Mouse (Mus musculus) adipocyte (in vitro differentiated cells): ENCODE measurements around the gene Rgs16.
"Not testable (repeated sequence)": the region's sequence is repeated elsewhere in the genome, so short reads cannot be mapped to it uniquely, and the experiment has no call there.

Experiments used
- DNase-seq: peaks from one replicate; pipeline ENCODE4 v3.0.0-alpha.2; 2016; ENCODE audit warnings: low spot score

Gene Rgs16

DNA sequence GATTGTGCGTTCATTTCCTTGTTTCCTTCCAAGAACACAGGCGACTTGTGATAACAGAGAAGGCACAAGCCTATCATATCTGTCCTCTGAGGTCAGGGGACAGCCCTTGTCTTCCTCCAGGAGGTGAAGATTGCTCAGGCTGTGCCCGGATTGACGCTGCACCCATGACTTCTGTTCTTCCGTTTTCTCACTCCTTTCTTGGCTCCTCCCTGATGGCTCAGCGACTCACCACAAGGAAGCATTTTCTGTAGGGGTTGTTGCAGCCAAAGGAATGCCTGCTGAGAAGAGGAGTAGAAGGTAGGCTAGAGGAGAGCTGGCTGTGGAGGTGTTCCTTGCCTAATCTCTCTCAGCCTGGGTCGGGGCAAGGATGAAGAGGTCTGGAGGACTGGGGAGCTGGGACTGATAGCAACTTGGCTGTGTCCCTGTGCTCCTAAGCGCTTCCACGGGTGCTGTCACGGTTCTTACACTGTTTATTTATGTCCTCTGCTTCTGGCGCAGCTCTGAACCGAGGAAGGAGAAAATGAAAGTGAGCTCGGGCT lies 11.7 kb downstream of the Rgs16 start:
- DNase-seq, result peak; percentile 34

- DNase-seq, result no peak
Measured at GRCm38 (mm10) chr1:153752521-153752920, 12.4 kb downstream of the Rgs16 start.

DNA sequence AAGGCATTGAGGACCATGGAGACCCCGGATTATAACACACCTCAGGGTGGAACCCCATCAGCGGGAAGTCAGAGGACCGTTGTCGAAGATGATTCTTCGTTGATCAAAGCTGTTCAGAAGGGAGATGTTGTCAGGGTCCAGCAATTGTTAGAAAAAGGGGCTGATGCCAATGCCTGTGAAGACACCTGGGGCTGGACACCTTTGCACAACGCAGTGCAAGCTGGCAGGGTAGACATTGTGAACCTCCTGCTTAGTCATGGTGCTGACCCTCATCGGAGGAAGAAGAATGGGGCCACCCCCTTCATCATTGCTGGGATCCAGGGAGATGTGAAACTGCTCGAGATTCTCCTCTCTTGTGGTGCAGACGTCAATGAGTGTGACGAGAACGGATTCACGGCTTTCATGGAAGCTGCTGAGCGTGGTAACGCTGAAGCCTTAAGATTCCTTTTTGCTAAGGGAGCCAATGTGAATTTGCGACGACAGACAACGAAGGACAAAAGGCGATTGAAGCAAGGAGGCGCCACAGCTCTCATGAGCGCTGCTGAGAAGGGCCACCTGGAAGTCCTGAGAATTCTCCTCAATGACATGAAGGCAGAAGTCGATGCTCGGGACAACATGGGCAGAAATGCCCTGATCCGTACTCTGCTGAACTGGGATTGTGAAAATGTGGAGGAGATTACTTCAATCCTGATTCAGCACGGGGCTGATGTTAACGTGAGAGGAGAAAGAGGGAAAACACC lies 13.7 kb downstream of the Rgs16 start:
- DNase-seq, result no peak

DNA sequence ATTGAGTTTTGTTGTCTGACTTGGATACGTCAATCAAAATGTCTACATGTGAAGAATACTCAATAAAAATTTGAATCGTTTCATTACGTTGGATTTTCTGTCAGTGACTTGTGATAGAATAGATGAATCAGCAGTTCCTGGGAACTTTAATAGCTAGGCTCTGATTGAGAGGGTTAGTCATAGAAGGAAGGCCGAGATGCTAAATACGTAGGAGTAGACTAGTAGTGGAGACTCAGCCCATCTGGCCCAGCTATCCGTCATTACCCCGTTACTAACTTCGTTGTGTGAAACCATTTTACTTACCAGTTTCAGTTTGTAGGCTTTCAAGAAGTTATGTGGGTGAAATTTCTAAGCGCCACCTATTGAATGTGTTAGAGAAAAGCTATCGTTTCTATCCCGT lies 24.0 kb downstream of the Rgs16 start:
- DNase-seq, result no peak

DNA sequence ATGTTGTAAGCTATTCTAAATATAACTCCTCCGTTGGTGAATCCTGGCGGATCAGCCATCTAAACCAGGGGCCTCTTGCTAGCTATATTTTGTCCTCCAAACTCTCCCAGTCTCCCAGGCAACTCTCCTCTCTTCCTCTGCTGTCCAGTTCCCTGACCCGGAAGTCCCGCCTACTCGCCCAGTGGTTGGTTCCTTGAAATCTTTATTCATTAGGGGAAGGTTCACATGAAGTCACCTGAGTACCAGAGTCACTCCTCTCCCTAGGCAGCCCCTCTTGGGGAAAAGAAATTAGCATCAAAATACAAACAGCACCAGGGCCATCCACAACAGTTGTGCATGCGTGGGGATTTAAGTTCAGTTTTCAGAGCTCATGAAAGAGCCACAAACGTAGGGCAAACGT lies 26.1 kb downstream of the Rgs16 start:
- no peak for DNase-seq

- no peak for DNase-seq
Measured at GRCm38 (mm10) chr1:153767281-153767680, 27.1 kb downstream of the Rgs16 start.

DNA sequence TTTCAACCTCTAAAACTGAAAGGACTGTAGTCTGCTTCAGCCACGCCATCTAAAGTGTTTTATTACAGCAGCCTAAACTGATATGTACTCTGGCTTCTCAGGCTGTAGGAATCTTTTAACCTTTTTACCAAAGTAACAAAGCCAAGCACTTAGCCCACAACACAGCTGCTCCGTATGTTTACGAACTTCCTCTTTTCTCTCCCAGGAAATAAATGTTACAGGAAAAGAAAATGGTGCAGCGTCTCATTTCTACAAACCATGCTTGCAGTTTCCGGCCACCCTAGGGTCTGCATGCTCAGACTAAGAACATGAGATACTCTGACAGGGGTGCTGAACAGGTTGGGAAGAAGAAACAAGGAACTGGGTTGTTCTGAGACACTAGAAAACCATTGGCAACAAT lies 28.3 kb downstream of the Rgs16 start:
- no peak for DNase-seq

- not testable (repeated sequence) for DNase-seq
Measured at GRCm38 (mm10) chr1:153769571-153769970, 29.4 kb downstream of the Rgs16 start.

DNA sequence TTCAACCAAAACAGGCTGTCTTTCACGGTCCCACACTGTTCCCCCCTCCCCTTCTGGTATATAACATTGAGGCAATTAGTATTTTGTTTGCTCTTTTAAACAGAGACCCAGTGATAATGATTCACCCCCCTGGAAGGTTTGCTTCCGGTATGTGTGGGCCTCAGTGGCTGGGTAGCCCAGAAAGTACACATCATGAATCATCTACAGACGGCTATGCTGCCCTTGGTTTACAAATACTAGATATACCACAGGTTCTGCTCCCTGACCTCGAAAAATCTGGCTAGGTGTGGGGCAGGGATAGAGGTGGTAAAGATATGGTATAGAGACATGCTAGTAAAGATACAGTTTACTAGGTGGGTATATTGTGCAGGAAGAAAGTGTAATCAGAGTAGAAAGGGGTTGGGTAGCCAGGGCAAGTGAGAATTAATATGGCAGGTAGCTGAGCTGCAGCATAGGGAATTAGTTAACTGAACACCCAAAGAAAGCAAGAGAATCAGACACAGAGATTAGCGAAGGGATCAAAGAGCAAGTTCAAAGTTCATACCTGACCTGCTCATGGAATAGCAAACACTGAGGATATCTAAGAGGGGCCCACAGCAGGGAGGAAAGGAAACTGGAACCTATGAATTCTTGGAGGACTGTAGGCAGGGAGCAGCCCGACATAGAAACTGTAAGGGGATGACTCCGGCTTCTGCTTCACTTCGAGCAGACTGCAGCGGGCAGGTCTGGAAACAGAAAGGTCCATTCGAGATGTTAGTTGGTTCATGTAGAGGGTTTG lies 30.0 kb downstream of the Rgs16 start:
- no peak for DNase-seq

DNA sequence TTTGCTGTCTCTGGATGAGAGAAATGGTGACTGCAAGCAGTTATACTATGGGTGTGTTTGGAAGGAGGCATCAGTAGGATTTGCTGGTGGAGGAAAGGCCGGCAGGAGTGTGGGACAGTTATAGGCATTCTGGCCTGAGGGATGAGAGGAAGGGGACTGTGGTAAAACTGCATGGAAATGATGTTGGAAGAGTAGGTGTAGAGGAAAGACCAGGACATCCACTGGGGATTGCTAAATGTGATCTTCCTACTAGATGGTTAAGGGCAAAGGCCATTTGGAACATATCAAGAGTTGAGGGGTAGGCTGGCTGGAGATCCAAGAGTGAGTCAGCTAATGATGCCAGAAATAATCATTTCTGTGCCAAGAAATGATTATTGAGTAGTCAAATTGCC lies 30.6 kb downstream of the Rgs16 start:
- no peak for DNase-seq

DNA sequence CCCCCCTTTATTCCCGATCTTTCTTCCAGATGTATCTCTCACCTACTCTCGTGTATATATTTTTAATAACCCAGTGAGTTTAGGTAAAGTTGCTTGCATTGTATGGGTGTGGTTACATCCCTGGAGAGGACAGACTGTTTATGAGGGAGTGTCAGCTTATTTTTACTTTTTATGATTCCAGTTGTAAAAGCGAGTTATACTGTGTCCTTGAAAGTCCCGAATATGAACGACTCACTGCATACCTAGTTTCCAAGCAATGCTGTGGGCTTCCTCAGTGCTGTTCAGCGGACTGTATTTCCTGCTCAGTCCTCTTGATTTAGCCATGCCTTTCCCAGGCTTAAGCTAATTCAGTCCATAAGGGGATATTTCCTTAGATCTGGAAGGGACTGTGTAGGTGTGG lies 35.0 kb downstream of the Rgs16 start:
- no peak for DNase-seq

GRCm38 (mm10) chr1:153776257-153776656 lies 36.1 kb downstream of the Rgs16 start:
- no peak for DNase-seq

GRCm38 (mm10) chr1:153778205-153778604 lies 38.1 kb downstream of the Rgs16 start:
- DNase-seq, result no peak

- no peak for DNase-seq
Measured at GRCm38 (mm10) chr1:153783339-153783738, 43.2 kb downstream of the Rgs16 start.

DNA sequence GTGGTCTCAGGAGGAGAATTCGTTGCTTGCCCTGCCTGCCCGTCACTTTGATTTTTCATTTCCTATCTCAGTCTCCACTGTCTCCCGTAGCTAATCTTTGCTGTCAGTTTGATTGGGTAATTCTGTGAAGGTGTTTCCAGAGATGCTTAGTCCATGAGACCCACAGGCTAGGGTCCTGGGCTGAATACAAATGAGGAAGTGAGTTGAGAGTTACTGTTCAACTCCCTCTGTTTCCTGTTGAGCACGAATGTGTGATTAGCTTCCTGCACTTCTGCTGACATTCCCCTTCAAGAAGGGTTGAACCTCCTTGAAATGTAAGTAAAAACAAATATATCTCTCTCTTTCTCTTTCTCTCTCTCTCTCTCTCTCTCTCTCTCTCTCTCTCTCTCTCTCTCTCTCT lies 45.5 kb downstream of the Rgs16 start:
- DNase-seq, result no peak

GRCm38 (mm10) chr1:153790708-153791107 lies 50.6 kb downstream of the Rgs16 start:
- DNase-seq, result no peak

GRCm38 (mm10) chr1:153794241-153794640 lies 54.1 kb downstream of the Rgs16 start:
- DNase-seq, result no peak
